Mouse (Mus musculus) c-Kit-positive CD71-positive TER-119-negative erythroid progenitor cells, embryonic 14.5 days (primary cell): ENCODE measurements around the gene Rapgef4.

ENCODE experiments used
- DNase-seq: peaks from one replicate; pipeline ENCODE4 v3.0.0-alpha.2; 2013; ENCODE audit warnings: low read depth

Gene Rapgef4

GRCm38 (mm10) chr2:71982868-71983597 is 2.0 kb downstream of the Rapgef4 start:
- DNase-seq: peak; percentile 9

DNA sequence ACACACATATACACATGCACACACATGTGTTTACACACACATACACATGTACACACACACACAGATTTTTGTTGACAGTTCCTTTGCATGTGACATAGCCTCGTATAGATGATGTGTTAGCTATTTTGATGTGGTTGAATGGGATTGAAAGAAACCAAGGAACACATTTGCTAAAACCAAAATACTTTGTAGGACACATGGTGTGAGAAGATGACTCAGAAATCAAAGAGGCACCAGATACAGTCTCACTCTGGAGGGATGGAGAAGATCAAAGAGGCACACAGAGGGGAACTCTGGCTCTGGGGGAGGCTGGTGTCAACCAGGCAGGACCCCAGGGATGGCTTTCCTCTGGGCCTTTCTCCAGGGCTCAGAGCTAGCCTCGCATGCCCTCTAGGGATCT is 4.7 kb downstream of the Rapgef4 start:
- no peak for DNase-seq

DNA sequence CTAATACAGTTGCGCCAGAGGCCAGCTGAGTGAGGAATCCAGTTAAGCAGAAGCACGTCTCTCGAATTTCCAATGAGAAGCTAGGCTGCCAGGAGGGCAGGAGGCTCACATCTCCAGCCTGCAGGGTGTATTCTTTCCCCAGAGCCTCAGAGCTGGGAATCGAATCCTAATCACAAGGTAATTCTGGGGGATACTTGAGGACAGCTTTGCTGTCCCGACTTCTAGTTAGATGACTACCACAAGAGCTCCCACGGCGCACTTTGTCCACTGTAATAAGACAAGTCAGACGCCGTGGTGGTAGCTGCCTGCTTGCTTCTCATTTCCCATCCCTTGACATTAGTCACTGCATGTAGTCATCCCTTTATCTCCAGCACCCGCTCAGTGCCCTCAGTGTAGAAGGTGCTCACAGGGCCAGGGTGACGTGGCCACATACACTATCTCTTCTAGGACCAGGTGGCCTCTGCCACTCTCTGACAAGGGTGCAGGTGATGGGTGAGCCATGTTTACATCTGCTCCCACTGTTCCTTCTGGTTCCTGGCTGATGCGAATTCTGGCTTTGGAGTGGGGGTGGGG is 5.3 kb downstream of the Rapgef4 start:
- DNase-seq: no peak

- DNase-seq: no peak
Observed at GRCm38 (mm10) chr2:71988572-71988971, 7.5 kb downstream of the Rapgef4 start.

- DNase-seq: no peak
Observed at GRCm38 (mm10) chr2:71992129-71992528, 11.1 kb downstream of the Rapgef4 start.

- no peak for DNase-seq
Observed at GRCm38 (mm10) chr2:71993729-71994423, 12.8 kb downstream of the Rapgef4 start.

DNA sequence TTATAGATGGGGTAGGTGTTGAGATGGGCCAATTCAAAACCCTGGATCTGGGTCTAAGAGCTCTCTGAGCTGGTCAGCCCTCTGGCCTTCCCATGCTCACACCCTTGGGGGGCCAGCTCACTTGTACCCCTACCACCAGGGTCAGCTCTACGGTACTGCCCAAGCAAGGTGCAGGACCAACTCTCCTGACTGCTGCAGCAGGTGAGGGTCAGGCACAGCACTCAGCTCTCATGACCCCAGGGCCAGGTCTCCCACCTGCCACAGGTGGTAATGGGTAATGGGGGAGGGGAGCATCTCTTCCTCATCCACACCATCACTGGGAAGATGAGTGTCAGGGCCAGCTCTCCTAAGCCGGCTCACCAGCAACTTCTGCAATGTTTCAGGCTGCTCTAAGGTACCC is 17.5 kb downstream of the Rapgef4 start:
- no peak for DNase-seq

DNA sequence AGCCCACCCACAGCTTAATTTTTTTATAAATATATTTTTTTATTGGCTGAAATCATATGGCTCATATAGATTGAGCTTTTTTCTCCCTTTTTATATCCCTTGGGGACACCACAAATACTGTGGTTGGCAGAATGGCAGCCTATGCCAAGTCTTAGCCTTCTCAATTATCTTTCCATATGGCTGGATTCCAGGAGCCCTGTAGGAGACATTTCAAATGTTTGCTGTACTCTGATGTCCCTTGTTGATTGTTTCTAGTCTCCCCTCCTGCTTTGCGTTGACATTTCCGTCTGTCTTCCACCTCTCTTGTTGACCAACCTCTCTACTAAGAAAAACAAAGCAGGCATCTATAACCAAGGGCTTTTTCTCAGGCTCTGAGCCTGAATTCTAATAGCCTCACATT is 19.1 kb downstream of the Rapgef4 start:
- no peak for DNase-seq

- DNase-seq: no peak
Observed at GRCm38 (mm10) chr2:72002843-72003370, 21.9 kb downstream of the Rapgef4 start.

- no peak for DNase-seq
Observed at GRCm38 (mm10) chr2:72003756-72004525, 22.9 kb downstream of the Rapgef4 start.

DNA sequence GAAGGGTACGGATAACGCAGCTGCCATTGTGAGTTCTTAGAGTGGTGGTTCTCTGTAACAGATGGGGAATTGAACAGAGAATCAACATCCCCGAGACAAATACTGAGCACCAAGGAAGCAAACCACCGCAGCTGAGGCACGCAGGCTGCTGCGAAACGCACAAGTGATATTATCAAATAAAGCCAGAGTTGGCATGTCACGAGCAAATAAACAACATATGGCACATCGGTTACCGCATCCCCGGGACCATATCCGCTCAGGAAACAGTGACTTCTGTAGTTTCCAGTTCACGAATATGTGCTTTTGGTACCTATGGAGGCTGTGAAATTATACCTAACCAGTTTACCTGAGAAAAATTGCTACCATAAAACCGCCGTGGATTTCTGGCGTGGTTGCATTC is 24.0 kb downstream of the Rapgef4 start:
- DNase-seq: no peak

DNA sequence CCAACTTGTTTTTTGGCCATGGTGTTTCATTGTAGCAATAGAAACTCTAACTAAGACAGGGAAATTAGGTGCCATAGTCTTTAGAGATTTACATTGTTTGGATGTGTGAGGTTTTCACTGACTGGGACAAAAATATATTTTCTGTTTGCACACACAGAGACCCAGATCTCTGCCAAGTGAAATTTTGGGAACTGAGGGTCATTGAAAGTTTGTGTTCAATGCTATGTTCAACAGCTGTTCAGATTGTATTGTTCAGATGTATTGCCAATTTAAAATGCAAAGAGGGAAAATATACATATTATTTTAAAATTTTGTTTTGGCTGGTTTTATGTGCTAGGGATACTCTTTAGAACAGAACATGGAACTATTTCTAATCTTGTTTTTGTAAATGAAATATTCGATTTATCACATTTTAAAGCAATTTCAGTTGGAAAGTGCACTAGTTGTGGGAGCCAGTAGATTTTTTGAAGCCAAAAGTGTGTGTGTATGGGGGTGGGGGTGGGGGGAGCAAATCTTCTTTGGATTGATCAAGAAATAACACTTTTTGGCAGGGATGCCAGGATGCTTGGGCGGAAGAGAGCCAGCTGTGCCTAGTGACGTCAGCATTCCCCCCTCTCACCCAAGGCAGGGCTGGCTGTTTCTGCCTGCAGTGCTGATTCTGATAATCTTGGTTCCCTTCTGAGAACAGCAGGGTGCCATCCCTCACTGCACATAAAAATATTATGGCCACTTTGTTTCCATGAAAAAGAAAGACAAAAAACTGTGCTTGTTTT is 28.6 kb downstream of the Rapgef4 start:
- DNase-seq: no peak

DNA sequence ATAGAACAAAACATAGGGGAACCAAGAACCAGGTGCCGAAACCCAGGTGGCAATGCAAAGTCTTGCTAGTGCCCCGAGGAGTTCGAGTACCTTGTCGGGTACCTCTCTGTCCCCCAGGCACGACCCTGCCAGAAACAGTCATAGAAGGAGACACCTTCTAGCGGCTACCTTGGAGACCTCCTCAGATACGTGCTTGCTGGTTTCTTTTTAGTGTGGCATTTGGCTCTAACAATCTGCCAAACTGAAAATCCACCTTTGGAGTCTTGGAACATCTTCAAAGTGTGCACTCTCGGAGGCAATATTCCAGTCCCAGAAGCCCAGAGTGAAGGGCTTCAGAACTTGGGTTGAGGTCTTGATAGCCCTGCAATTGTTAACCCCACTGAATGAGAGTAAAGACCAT is 34.3 kb downstream of the Rapgef4 start:
- no peak for DNase-seq

- DNase-seq: no peak
Observed at GRCm38 (mm10) chr2:72016013-72016412, 35.0 kb downstream of the Rapgef4 start.

- no peak for DNase-seq
Observed at GRCm38 (mm10) chr2:72017168-72017567, 36.1 kb downstream of the Rapgef4 start.

DNA sequence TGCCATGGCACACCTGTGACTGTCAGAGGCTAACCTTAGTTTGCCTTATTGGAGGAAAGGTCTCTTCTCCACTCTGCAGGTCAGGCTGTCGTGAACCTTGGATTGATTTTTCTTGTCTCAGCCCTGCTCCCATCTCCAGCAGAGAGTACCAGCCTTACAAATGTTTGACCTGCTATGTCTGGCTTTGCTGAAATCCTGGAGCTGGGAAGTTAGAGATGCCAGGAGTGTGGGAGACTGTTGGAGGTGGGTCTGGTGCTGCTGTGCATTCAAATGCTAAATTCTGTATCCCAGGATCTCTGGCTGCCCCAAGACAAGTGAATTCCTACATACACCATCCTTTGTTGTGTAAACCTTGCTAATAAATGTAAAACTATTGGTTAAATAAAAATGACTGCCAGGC is 37.7 kb downstream of the Rapgef4 start:
- no peak for DNase-seq

DNA sequence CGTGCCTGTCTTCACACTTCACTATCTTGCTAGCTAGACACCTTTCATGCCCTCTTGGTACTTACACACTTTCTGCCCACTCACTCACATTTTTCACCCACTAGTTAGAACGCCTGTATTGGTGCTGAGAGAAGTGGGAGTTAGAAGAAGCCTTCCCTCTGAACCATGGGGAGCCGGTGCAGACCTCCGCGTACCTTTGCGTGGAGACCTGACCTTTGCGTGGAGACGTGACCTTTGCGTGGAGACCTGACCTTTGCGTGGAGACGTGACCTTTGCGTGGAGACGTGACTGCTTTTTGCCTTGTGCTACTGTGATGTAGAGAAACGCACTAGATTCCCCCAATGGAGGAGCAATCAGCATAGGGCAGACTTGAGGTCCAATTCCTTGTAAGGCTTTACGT is 39.7 kb downstream of the Rapgef4 start:
- no peak for DNase-seq

DNA sequence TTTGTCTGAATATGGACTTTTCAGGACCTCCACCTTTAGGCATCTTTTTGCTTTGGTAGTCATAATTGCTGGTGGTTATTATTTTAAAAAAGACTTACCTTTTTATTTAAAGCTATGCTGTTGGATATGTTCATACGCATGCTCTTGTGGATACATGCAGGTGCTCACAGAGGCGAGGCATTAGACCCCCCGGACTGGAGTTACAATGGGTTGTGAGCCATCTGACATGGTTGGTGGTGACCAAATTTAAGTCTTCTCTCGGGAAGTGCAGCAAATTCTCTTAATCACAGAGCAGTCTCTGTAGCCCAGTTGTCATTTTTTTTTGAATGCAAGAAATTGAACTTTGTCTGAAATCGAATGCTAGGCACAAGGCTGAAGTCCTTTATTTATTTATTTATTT is 40.4 kb downstream of the Rapgef4 start:
- DNase-seq: no peak

GRCm38 (mm10) chr2:72021845-72022244 is 40.8 kb downstream of the Rapgef4 start:
- DNase-seq: no peak

DNA sequence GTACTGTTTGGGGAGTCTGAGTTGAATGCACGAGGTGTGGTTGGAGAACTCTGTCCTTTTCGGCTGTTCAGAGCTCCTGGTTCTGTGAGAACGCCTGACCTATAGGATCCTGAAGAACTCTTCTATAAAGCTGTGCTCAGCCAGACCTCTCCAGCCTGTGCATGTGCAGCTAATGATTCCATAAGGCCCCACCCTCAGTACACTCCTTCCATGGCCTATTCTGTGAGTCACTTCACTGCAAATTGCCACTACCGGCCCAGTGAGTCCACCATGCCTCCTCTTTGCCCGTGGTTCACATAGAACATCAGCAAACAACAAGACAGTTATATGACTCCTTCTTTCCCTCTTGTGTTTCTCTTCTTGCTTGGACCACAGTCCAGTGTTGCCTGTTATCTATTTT is 42.8 kb downstream of the Rapgef4 start:
- no peak for DNase-seq

- no peak for DNase-seq
Observed at GRCm38 (mm10) chr2:72025660-72026059, 44.6 kb downstream of the Rapgef4 start.

DNA sequence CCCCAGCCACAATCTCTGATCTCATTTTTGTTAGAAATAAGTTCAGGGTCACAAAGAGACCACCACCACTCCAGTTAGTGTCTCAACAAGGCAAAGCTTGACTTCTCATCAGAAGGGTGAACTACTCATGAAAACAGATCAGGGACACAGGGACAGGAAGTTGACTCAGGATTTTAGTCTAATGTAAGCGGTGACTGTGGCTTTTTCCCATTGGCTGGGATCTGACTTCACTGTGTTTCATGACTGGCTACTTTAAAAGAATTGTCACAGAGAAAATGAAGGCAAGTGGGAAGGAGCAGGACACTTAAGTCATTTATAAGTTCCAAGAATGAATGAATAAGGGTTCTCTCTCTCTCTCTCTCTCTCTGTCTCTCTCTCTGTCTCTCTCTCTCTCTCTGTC is 45.5 kb downstream of the Rapgef4 start:
- DNase-seq: no peak
